Mouse (Mus musculus) lung, adult 2 months (tissue): ENCODE measurements around the gene Rad51c. TPM values are rescaled to one million over a fixed set of nuclear protein-coding genes. Genes with fewer than 3 reads are reported as not detected.

Experiments
- DNase-seq: peaks from one replicate; pipeline ENCODE4 v3.0.0; 2022
- H3K4me1 ChIP-seq: fragments of 200-500 bp; 2 replicates; pipeline ENCODE4 v1.6.1; 2011; ENCODE audit warnings: low read length; ENCODE audit not compliant: control insufficient read depth, insufficient read depth
- H3K4me3 ChIP-seq: fragments of 200-500 bp; replicated peaks from 2 replicates; pipeline ENCODE3; 2011; ENCODE audit warnings: low read depth, mild to moderate bottlenecking, control low read depth, low read length; ENCODE audit errors: extremely low read depth
- CTCF ChIP-seq: fragments of 200-500 bp; IDR thresholded peaks from 2 replicates; pipeline ENCODE4 v1.5.1; 2011; ENCODE audit warnings: mild to moderate bottlenecking, low read length, control low read depth; ENCODE audit not compliant: insufficient read depth
- POLR2A ChIP-seq: fragments of 200-500 bp; IDR thresholded peaks from 2 replicates; pipeline ENCODE4 v1.6.1; 2011; ENCODE audit warnings: low read depth, mild to moderate bottlenecking, control low read depth, low read length, borderline replicate concordance; ENCODE audit errors: extremely low read depth
- WGBS: fragments of 180-500 bp; shearing (Covaris S2); methylation state at CpG from one replicate; pipeline ENCODE4 v1.1.7; 2018; 5-methylcytosine and 5-hydroxymethylcytosine counted together
- polyA plus RNA-seq: library from polyadenylated mRNA; depleted of rRNA; stranded (reverse); fragments of >200 nt; gene quantifications from 2 replicates; pipeline ENCODE4 v1.2.3, GENCODE M21; 2012; rRNA removed

Gene Rad51c
- polyA plus RNA-seq, 1 experiment: 0.44 TPM

GRCm38 (mm10) chr11:87365120-87365519, 39.6 kb downstream of the Rad51c start:
- TF ChIP-seq CTCF: no peak
- TF ChIP-seq POLR2A: no peak
- no peak overlapping the region for H3K4me3 ChIP-seq
- DNase-seq: no peak
- H3K4me1 ChIP-seq: no peaks in the 10 kb centered on the region
- WGBS: 79% methylated on average over 5 of the region's 5 CpGs

GRCm38 (mm10) chr11:87359262-87359612, 45.5 kb downstream of the Rad51c start:
- peak overlapping the region; percentile 34 for H3K4me3 ChIP-seq
- DNase-seq: no peak
- 0 out of 2 replicates have a peak, but pooled peaks cover 2% of the 10 kb centered on the region for H3K4me1 ChIP-seq
- no peak for TF ChIP-seq POLR2A
- no peak for TF ChIP-seq CTCF
- 10% methylated on average over 10 of the region's 10 CpGs for WGBS

- Histone ChIP-seq H3K4me1 (0 out of 2 replicates have a peak, but pooled peaks cover 2% of the 10 kb centered on the region), H3K4me3 (peak within 1 kb of the TSS; percentile 34)
- peak; percentile 55 for DNase-seq
- no peak for TF ChIP-seq CTCF
- no peak for TF ChIP-seq POLR2A
- 1% methylated on average over 97 of the region's 104 CpGs for WGBS
These were observed 46.2 kb downstream of the Rad51c start, which contains the start of gene Ppm1e for GRCm38 (mm10) chr11:87358331-87359261. Gene Ppm1e, minus strand, starts transcription at chr11:87359023.

- 8% methylated on average over 31 of the region's 31 CpGs for WGBS
- no peak for DNase-seq
- TF ChIP-seq POLR2A: no peak
- no peak for TF ChIP-seq CTCF
- Histone ChIP-seq H3K4me1 (0 out of 2 replicates have a peak, but pooled peaks cover 2% of the 10 kb centered on the region), H3K4me3 (peak overlapping the region; percentile 34)
These were observed 47.1 kb downstream of the Rad51c start for GRCm38 (mm10) chr11:87357317-87358300.

- H3K4me3 ChIP-seq: no peak overlapping the region
- 0 out of 2 replicates have a peak, but pooled peaks cover 2% of the 10 kb centered on the region for H3K4me1 ChIP-seq
- WGBS: 77% methylated on average over 1 of the region's 1 CpGs
- no peak for DNase-seq
- TF ChIP-seq POLR2A: no peak
- no peak for TF ChIP-seq CTCF
These were observed 49.9 kb downstream of the Rad51c start for GRCm38 (mm10) chr11:87354861-87355260.

- 83% methylated on average over 7 of the region's 7 CpGs for WGBS
These were observed 51.0 kb downstream of the Rad51c start for GRCm38 (mm10) chr11:87353646-87354170.

More at GRCm38 (mm10) chr11:87353646-87354170, 51.0 kb downstream of the Rad51c start:
- no peak for DNase-seq
- Histone ChIP-seq H3K4me3 (no peak overlapping the region), H3K4me1 (0 out of 2 replicates have a peak, but pooled peaks cover 2% of the 10 kb centered on the region)
- TF ChIP-seq CTCF: no peak
- TF ChIP-seq POLR2A: no peak

Other genes with a start within 250 kb of the Rad51c start
- 0.27 and 0.46 TPM in 2 replicates for gene Ppm1e, start 45.9 kb downstream of the Rad51c start, polyA plus RNA-seq
- 0.39 and 0.45 TPM in 2 replicates for gene Tex14, start 111 bp upstream of the Rad51c start, polyA plus RNA-seq
- not detected in 2 replicates for gene Gm11492, start 161.7 kb upstream of the Rad51c start, polyA plus RNA-seq
- gene Sept4, start 163.9 kb upstream of the Rad51c start, polyA plus RNA-seq: 149 and 238 TPM in 2 replicates
- gene Mtmr4, start 187.2 kb upstream of the Rad51c start, polyA plus RNA-seq: 21.0 and 22.1 TPM in 2 replicates
- 0.02 TPM in 1 of 2 replicates, not detected in the other for gene Hsf5, start 212.2 kb upstream of the Rad51c start, polyA plus RNA-seq